Mouse (Mus musculus) thymus, adult 2 months (tissue): ENCODE measurements around the gene Gab3.

ENCODE experiments used
- CTCF ChIP-seq: fragments of 200-500 bp; IDR thresholded peaks from 2 replicates; pipeline ENCODE4 v1.5.1; 2012; ENCODE audit warnings: mild to moderate bottlenecking, control low read depth, low read length, moderate library complexity, borderline replicate concordance; ENCODE audit not compliant: control insufficient read depth, poor library complexity, insufficient read depth; ENCODE audit errors: extremely low read depth
- POLR2A ChIP-seq: fragments of 200-500 bp; IDR thresholded peaks from 2 replicates; pipeline ENCODE4 v1.6.1; 2012; ENCODE audit warnings: mild to moderate bottlenecking, low read length, control low read depth, moderate library complexity; ENCODE audit not compliant: control insufficient read depth, poor library complexity, insufficient read depth; ENCODE audit errors: extremely low read depth

DNA sequence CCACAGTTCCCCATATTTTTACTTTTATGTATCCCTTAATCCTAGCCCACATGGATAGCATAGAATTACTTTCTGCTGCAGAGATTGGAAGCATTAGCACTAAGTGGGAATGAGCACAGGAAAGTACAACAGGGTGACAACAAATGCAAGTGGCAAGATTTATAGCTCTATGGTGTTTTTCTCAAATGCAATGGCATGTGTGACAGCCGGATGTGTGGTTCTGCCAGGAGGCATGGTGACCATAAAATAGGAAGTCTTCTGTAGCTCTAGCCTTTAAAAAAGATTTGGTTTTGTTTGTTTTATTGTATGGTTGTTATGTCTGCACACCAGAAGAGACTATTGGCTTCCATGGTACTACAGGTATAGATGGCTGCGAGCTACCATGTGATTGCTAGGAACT is 50.1 kb downstream of the Gab3 start:
- TF ChIP-seq CTCF (no peak), POLR2A (no peak)
